Mouse (Mus musculus) thymus, postnatal 36 days (tissue): ENCODE results near the gene Mcm8.
A peak's percentile ranks its signal among the peaks of the same experiment; 100 is the strongest.

Experiments used
- DNase-seq, 2 experiments: peaks; one replicate each; pipeline ENCODE4 v3.0.0; 2022; ENCODE audit warnings: mixed read lengths in 2 of 2

Mcm8 gene

GRCm38 (mm10) chr2:132873657-132874326, 57.9 kb downstream of the Mcm8 start:
- peak; percentile 10 to 12 for DNase-seq

DNA sequence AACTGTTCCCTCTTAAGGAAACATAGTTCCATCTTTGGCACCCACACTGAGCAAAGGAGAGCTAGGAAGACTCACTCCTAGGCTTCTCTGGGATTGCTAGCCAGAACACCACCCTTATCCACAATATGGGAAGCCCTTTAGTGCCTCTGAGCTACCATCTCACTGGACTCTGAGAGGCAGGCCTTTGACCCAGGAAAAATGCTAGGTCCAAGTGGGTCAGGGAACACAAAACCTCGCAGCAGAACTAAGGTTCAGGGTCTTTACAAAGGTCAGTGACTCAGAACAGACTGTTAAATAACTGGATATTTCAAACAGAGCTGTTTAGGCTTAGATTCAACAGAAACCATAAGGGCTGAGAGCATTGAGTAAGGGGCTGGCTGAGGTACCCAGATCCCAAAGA, 61.0 kb downstream of the Mcm8 start:
- no peak for DNase-seq

DNA sequence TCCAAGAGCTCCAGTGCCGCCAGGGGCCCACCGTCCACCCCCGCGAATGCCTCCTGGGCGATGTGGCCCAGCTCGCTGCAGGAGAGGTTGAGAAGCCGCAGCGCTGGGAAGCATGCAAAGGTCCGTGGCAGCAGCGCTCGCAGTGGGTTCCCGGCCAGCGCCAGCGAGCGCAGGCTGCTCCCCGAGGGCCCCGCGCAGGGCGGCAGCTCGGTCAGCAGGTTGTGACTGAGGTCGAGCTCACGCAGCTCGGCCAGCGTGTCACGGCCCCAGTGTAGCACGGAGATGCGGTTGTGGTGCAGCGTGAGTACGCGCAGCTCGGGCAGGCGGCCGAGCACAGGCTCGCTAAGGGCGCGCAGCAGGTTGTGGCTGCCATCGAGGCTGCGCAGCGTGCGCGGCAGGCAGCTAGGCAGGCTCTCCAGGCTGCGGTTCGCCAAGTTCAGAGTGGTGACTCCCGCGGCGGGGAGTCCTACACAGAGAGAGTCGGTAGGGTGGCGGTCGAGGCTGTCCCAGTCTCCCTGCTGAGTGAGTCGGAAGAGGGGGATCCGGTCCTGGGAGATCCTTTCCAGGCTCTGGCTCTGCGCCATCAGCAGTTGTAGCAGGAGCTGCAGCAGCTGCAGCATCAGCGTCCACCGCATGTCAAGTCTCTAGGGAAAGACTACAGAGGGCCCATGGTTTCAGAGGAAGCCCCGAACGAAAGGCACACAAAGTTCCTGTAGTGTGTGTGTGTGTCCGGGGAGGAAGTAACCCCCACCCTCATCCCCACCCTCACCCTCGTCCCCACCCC, 63.5 kb downstream of the Mcm8 start:
- DNase-seq: peak; percentile 15 to 17

GRCm38 (mm10) chr2:132880844-132881645, 65.1 kb downstream of the Mcm8 start, which contains the start of gene Lrrn4:
TSS of gene Lrrn4 (minus strand) at chr2:132880891.
- no peak for DNase-seq

- no peak for DNase-seq
These were observed 68.5 kb downstream of the Mcm8 start for GRCm38 (mm10) chr2:132884303-132884967.

DNA sequence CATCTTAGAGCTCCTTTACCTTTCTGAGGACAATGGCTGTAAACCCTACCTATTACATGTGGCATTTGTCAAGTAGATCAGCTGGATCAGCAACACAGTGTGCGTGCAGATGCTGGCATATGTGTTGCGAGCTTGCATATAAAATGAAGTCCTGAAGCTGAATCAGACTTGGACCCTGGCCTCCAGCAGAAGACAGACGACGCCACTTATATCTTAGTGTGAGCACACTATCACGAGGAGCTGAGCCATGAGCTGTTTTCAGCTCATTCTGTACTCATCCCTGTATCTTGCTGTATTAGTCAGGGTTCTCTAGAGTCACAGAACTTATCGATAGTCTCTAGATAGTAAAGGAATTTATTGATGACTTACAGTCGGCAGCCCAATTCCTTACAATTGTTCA, 69.4 kb downstream of the Mcm8 start:
- no peak for DNase-seq
